Mouse (Mus musculus) MEL (cell line): ENCODE data around the gene Rnf220. TPM values are rescaled to one million over a fixed set of nuclear protein-coding genes. Genes with fewer than 3 reads are reported as not detected.

Experiments used
- DNase-seq: peaks from one replicate; pipeline ENCODE4 v3.0.0; 2011; ENCODE audit warnings: low read depth, low spot score
- H3K27ac ChIP-seq: 2 replicates; pipeline ENCODE4 v1.5.1; 2012; ENCODE audit warnings: low read depth, mild to moderate bottlenecking, control low read depth, low read length, moderate library complexity; ENCODE audit not compliant: control insufficient read depth
- H3K27me3 ChIP-seq, 2 experiments: fragments of 150-350 bp in 1 of 2; sonication (generic) in 1 of 2; 2 replicates each; pipeline ENCODE4 v1.6.1; 2012; ENCODE audit warnings: low read length in 2 of 2, mild to moderate bottlenecking in 2 of 2, improper control_type of control experiment in 1 of 2, moderate library complexity in 1 of 2; ENCODE audit not compliant: insufficient read depth in 2 of 2, control insufficient read depth in 1 of 2
- H3K36me3 ChIP-seq, 2 experiments: 2 replicates each; pipeline ENCODE4 v1.6.1; 2012 to 2014; ENCODE audit warnings: low read length in 2 of 2, improper control_type of control experiment in 1 of 2, inconsistent platforms in 1 of 2, mild to moderate bottlenecking in 1 of 2; ENCODE audit not compliant: insufficient read depth in 2 of 2, control insufficient read depth in 1 of 2
- H3K4me1 ChIP-seq, 2 experiments: fragments of 150-350 bp in 1 of 2; sonication (generic) in 1 of 2; 2 replicates each; pipeline ENCODE4 v1.6.1; 2012; ENCODE audit warnings: low read length in 2 of 2, improper control_type of control experiment in 1 of 2, mild to moderate bottlenecking in 1 of 2; ENCODE audit not compliant: insufficient read depth in 2 of 2, control insufficient read depth in 1 of 2
- H3K4me3 ChIP-seq, 2 experiments: fragments of 150-350 bp in 1 of 2; sonication (generic) in 1 of 2; 2 replicates each; pipeline ENCODE4 v1.5.1; 2012; ENCODE audit warnings: low read depth in 2 of 2, low read length in 2 of 2, mild to moderate bottlenecking in 2 of 2, moderate library complexity in 2 of 2, control low read depth in 1 of 2, improper control_type of control experiment in 1 of 2; ENCODE audit not compliant: control insufficient read depth in 1 of 2, insufficient read depth in 1 of 2
- H3K79me2 ChIP-seq: 2 replicates; pipeline ENCODE4 v1.6.1; 2012; ENCODE audit warnings: mild to moderate bottlenecking, low read length, moderate library complexity; ENCODE audit not compliant: control insufficient read depth, poor library complexity, insufficient read depth
- H3K9ac ChIP-seq: 2 replicates; pipeline ENCODE4 v1.6.1; 2012; ENCODE audit warnings: low read depth, mild to moderate bottlenecking, control low read depth, low read length, moderate library complexity; ENCODE audit not compliant: control insufficient read depth, poor library complexity, severe bottlenecking
- H3K9me3 ChIP-seq: fragments of 150-350 bp; sonication (generic); replicated peaks from 2 replicates; pipeline ENCODE4 v1.6.1; 2012; ENCODE audit warnings: mild to moderate bottlenecking, low read length, improper control_type of control experiment, moderate library complexity; ENCODE audit not compliant: insufficient read depth
- BHLHE40 ChIP-seq: IDR thresholded peaks from 2 replicates; pipeline ENCODE4 v1.6.1; 2012; ENCODE audit warnings: low read depth, mild to moderate bottlenecking, inconsistent platforms, low read length, improper control_type of control experiment, borderline replicate concordance
- CHD1 ChIP-seq: IDR thresholded peaks from 2 replicates; pipeline ENCODE4 v1.6.1; 2012; ENCODE audit warnings: low read depth, mild to moderate bottlenecking, inconsistent platforms, low read length, improper control_type of control experiment
- CHD2 ChIP-seq: IDR thresholded peaks from 2 replicates; pipeline ENCODE4 v1.6.1; 2011; ENCODE audit warnings: low read length, improper control_type of control experiment
- CTCF ChIP-seq, 3 experiments: IDR thresholded peaks in 2 of 3; conservative IDR thresholded peaks in 1 of 3; 2 replicates each; pipeline ENCODE4 v1.5.1; 2011 to 2012; ENCODE audit warnings: low read length in 3 of 3, low read depth in 2 of 3, mild to moderate bottlenecking in 2 of 3, improper control_type of control experiment in 1 of 3, inconsistent platforms in 1 of 3, mixed read lengths in 1 of 3, moderate library complexity in 1 of 3; ENCODE audit not compliant: control insufficient read depth in 1 of 3, insufficient read depth in 1 of 3, poor library complexity in 1 of 3, severe bottlenecking in 1 of 3
- ETS1 ChIP-seq: IDR thresholded peaks from 2 replicates; pipeline ENCODE4 v1.6.1; 2012; ENCODE audit warnings: low read depth, mild to moderate bottlenecking, inconsistent platforms, low read length, improper control_type of control experiment, moderate library complexity
- GABPA ChIP-seq: IDR thresholded peaks from 2 replicates; pipeline ENCODE4 v1.6.1; 2012; ENCODE audit warnings: low read depth, mild to moderate bottlenecking, inconsistent platforms, low read length, improper control_type of control experiment, moderate library complexity
- JUND ChIP-seq: IDR thresholded peaks from 2 replicates; pipeline ENCODE4 v1.6.1; 2011; ENCODE audit warnings: low read depth, mild to moderate bottlenecking, improper control_type of control experiment, low read length
- MEF2A ChIP-seq: IDR thresholded peaks from 2 replicates; pipeline ENCODE4 v1.6.1; 2014; ENCODE audit warnings: low read depth, mild to moderate bottlenecking, inconsistent platforms, low read length, improper control_type of control experiment; ENCODE audit not compliant: poor library complexity, insufficient replicate concordance, severe bottlenecking; ENCODE audit errors: extremely low read depth
- MYB ChIP-seq: IDR thresholded peaks from 2 replicates; pipeline ENCODE4 v1.6.1; 2011; ENCODE audit warnings: mild to moderate bottlenecking, low read depth, low read length, improper control_type of control experiment
- NELFE ChIP-seq: IDR thresholded peaks from 2 replicates; pipeline ENCODE4 v1.6.1; 2011; ENCODE audit warnings: low read depth, low read length, improper control_type of control experiment
- NRF1 ChIP-seq: IDR thresholded peaks from 2 replicates; pipeline ENCODE4 v1.6.1; 2014; ENCODE audit warnings: low read depth, mild to moderate bottlenecking, inconsistent platforms, low read length, improper control_type of control experiment, moderate library complexity; ENCODE audit not compliant: poor library complexity, insufficient read depth, severe bottlenecking
- POLR2AphosphoS2 ChIP-seq: IDR thresholded peaks from 2 replicates; pipeline ENCODE4 v1.6.1; 2011; ENCODE audit warnings: low read length, improper control_type of control experiment
- POLR2AphosphoS5 ChIP-seq: IDR thresholded peaks from 2 replicates; pipeline ENCODE4 v1.6.1; 2012; ENCODE audit warnings: low read depth, borderline replicate concordance, mild to moderate bottlenecking, inconsistent platforms, low read length, moderate library complexity, mixed read lengths
- RCOR1 ChIP-seq: IDR thresholded peaks from 2 replicates; pipeline ENCODE4 v1.6.1; 2012; ENCODE audit warnings: low read depth, mild to moderate bottlenecking, inconsistent platforms, low read length, improper control_type of control experiment
- TBP ChIP-seq: IDR thresholded peaks from 2 replicates; pipeline ENCODE4 v1.8.0; 2011; ENCODE audit warnings: low read depth, low read length, improper control_type of control experiment
- ZMIZ1 ChIP-seq: IDR thresholded peaks from 2 replicates; pipeline ENCODE4 v1.6.1; 2012; ENCODE audit warnings: low read depth, mild to moderate bottlenecking, inconsistent platforms, low read length, improper control_type of control experiment, moderate library complexity
- polyA plus RNA-seq, 2 experiments: library from polyadenylated mRNA; stranded (reverse) in 1 of 2; unstranded in 1 of 2; fragments of >175 nt in 1 of 2; fragments of >200 nt in 1 of 2; gene quantifications; 2 replicates each; pipeline versions ENCODE4 v1.2.1 to v1.2.4; 2012; ENCODE audit warnings: low replicate concordance in 2 of 2, low read depth in 1 of 2; ENCODE audit not compliant: insufficient read length in 2 of 2, insufficient read depth in 1 of 2, missing spikeins in 1 of 2
- total RNA-seq: library from RNA; depleted of rRNA; stranded (reverse); fragments of 300-350 nt; gene quantifications from 2 replicates; pipeline ENCODE4 v1.2.3, GENCODE M21; 2012

Rnf220 gene
- total and polyA plus RNA-seq, 3 experiments, result 121 to 201 TPM; not detected in 1

DNA sequence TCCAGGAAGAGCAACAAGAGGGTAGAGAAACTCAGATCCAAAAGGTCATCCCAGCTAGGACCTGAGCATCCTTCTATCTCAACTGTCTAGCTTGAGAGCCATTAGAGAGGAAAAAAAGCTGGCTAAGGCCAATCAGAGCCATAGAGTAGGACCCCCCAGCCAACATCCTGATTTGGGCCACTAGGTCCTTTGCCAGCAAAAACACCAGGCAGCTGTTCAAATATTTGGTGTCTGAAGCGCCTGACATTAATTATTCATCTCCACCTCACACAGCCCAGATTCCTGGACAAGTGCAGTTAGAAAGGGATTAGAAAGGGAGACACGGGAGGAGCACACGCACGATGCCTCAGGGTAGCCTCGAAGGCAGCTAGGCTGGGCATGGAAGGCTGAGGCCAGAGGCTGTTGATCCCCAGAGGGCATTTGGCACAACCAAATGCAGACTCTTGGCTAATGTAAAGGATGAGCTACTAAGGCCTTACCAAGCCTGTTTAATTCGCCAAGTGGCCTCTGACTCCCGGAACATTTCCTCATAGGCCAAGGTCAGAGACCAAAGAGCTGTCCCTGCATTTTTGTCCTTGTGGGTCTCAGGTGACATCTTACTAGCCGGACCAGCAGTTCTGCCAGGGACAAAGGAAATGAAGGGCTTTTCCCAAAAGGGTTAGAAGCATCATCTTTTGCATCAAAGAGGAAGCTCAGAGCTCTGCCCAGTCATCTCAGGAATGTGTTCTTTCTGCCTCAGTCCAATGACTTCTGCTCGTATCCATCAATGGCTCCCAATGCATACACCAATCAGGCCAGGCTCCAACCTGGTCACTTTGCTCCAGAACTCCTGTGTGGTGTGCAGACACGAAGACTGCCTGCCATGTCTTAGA lies 218.2 kb downstream of the Rnf220 start:
- Histone ChIP-seq H3K36me3 (peaks cover 0 to 10% of the 10 kb centered on the region in 2 experiments; a peak in 2 of 4 replicates), H3K27me3 (no peaks in the 10 kb centered on the region), H3K79me2 (no peaks in the 10 kb centered on the region), H3K27ac (no peak overlapping the region), H3K9me3 (no peaks in the 10 kb centered on the region), H3K9ac (no peak overlapping the region)
- no peak for DNase-seq
- no peak for TF ChIP-seq JUND
- TF ChIP-seq MYB, result no peak
- no peak for TF ChIP-seq TBP
- TF ChIP-seq NRF1, result no peak
- no peak for TF ChIP-seq POLR2AphosphoS5
- TF ChIP-seq POLR2AphosphoS2, result no peak
- TF ChIP-seq GABPA, result no peak
- no peak for TF ChIP-seq BHLHE40
- no peak for TF ChIP-seq CTCF (IDR thresholded peaks at IDR 0.05 in 2 of 3, conservative IDR thresholded peaks at IDR 0.05 in 1 of 3; ENCODE audit: control insufficient read depth in 1 of 3, insufficient read depth in 1 of 3, low read depth in 2 of 3, low read length in 3 of 3, poor library complexity in 1 of 3, severe bottlenecking in 1 of 3)
- TF ChIP-seq, all 39 proteins: peak for 0
- Histone ChIP-seq H3K4me3 (no peak overlapping the region), H3K4me1 (no peaks in the 10 kb centered on the region)

GRCm38 (mm10) chr4:117277687-117278086 lies 219.2 kb downstream of the Rnf220 start:
- no peak for DNase-seq
- Histone ChIP-seq H3K27me3 (no peaks in the 10 kb centered on the region), H3K36me3 (peaks cover 0 to 10% of the 10 kb centered on the region in 2 experiments; a peak in 2 of 4 replicates), H3K27ac (no peak overlapping the region), H3K4me1 (no peaks in the 10 kb centered on the region), H3K9me3 (no peaks in the 10 kb centered on the region), H3K9ac (no peak overlapping the region), H3K79me2 (no peaks in the 10 kb centered on the region), H3K4me3 (no peak overlapping the region)
- TF ChIP-seq MEF2A (no peak), CHD2 (no peak), NELFE (no peak), POLR2AphosphoS5 (no peak), CHD1 (no peak), ETS1 (no peak), ZMIZ1 (no peak), GABPA (no peak), TBP (no peak), RCOR1 (no peak)
